Mouse (Mus musculus) lung, postnatal 14 days (tissue): ENCODE data around the gene Gm48552.

Source experiments
- DNase-seq: peaks from one replicate; pipeline ENCODE4 v3.0.0; 2021

Gene Gm48552

GRCm38 (mm10) chr10:81407539-81408423 lies 19.0 kb downstream of the Gm48552 start:
- DNase-seq: peak; percentile 86

GRCm38 (mm10) chr10:81408424-81408729 lies 19.6 kb downstream of the Gm48552 start:
- DNase-seq: no peak

DNA sequence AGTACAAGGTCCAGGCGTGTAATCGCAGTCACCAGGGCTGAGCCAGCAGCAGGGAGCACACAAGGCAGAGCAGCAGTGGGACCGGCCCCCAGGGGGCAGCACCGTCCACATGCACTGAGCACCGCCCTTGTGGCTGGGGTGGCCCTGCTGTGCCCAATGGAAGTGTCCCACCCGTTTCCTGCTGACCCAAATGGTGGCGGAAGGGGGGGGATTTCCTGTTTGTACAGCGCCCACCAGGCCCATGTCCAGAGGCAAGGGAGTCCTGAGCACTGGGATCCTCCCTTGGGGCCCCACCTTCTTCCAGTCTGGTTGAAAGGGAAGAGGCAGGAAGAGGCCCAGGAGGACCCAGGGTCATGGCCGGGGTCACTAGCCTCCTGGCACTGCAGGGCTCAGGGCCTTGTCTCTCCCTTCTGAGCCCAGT lies 20.1 kb downstream of the Gm48552 start:
- DNase-seq: peak; percentile 95

GRCm38 (mm10) chr10:81409330-81409729 lies 20.5 kb downstream of the Gm48552 start:
- DNase-seq: no peak

DNA sequence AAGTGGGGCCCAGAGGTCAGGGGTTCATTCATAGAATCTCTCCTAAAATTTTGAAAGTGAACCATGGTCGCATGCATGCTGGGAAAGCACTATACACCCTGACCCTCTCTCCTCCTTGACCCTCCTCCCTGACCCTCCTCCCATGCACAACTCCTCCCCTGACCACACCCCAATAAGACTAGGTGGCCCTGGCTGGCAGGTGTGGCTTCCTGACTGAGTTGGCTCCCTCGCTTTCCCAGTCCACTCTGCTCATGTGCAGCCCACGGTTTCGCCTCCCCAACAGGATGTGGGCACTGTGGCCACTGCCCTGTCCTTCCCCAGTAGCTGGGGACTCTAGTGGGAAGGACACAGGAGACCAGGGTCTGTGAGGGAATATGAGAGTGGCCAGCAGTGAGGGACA lies 21.5 kb downstream of the Gm48552 start:
- DNase-seq: no peak

DNA sequence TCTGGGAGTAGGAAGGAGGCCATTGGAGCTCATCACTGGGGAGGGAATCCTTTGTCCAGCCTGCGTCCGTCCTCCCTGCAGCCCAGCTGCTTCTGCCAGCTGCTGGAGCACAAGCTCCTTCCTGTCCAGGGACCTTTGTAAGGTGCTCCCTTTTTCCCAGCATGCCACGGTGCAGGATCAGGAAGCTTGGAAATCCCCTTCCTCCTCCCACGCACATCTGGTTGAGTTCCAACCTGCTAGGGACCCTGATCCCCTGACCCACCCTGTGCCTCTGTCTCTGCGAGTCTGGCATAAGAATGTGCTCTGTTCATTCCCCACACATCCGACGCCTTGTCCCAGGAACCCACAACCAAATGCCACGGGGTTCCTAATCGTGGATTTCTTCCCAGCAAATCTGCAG lies 22.2 kb downstream of the Gm48552 start:
- no peak for DNase-seq

- DNase-seq: peak; percentile 80
Observed at GRCm38 (mm10) chr10:81411471-81412400, 22.9 kb downstream of the Gm48552 start.

DNA sequence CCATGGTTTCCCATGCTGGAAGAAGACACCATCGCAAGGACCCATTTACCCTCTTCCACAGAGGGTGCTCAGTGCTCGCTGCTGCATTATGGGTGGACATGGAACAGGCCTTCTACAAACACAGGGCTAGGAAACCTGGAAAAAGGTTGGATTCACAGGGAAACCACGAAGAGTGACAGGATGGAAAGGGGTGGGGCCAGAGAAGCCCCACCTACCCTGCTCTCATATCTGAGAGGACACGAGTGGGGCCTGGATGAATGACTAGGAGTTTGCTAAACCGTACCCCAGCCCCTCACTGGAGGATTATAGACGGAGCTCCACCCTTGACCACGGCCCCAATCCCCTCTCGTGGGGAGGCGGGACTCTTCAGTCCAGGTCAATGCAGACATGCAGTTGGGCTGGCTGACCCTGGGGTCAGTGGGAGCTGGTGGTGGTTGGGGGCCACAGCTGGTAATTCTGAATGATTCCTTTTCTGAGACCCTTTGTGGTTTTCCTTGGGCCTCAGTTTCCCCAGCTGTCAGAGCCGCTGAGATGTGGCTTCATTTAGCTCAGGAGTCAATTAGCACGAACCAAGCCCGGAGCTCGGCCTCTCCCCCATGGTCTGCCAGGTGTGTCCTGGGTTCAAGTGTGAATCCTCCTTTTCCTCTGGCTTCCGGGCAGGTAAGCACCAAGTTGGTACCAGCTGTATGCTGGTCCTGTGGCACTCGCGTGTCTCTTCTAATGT lies 23.9 kb downstream of the Gm48552 start:
- DNase-seq: no peak

GRCm38 (mm10) chr10:81413310-81414261 lies 24.8 kb downstream of the Gm48552 start:
- peak; percentile 95 for DNase-seq

DNA sequence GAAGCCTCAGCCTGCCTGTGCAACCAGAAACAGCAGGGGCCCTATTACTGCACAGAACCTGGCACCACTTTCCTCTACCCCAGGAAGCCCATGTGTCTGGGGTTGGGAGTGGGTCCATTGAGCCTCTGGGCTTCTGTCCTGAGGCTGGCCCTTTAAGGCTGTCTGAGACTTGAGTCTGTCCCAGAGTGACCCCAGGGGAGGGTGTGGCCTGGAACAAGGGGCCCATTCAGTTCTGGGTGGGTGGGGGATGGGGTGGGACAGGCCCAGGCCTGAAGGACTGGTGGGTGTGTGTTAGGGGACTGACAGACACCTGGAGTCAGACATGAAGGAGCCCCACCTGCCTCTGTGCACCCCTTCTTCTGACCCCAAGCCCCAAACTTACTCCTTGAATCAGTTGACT lies 25.9 kb downstream of the Gm48552 start:
- DNase-seq: peak; percentile 63

DNA sequence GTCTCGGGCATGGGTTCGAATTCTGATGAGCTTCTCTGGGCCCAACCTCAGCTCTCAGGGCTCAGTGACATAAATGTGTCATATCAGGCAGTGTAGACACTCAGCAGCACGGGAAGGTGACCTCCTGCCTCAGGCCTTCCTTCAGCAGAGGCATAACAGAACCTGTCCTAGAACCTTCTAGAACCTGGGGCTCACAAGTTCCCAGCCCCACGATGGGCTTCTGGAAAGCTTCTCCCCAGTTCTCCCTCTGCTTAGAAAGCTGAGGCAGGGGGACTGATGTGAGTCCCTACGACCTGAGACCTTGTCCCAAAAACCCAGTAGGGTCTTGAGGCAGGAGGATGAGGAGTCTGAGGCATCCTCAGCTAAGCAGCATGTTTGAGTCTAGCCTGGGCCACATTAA lies 26.3 kb downstream of the Gm48552 start:
- no peak for DNase-seq

GRCm38 (mm10) chr10:81415549-81416310 lies 26.9 kb downstream of the Gm48552 start:
- no peak for DNase-seq

GRCm38 (mm10) chr10:81416581-81417226 lies 27.9 kb downstream of the Gm48552 start:
- DNase-seq: peak; percentile 83

GRCm38 (mm10) chr10:81417227-81418215 lies 28.7 kb downstream of the Gm48552 start:
- DNase-seq: no peak

DNA sequence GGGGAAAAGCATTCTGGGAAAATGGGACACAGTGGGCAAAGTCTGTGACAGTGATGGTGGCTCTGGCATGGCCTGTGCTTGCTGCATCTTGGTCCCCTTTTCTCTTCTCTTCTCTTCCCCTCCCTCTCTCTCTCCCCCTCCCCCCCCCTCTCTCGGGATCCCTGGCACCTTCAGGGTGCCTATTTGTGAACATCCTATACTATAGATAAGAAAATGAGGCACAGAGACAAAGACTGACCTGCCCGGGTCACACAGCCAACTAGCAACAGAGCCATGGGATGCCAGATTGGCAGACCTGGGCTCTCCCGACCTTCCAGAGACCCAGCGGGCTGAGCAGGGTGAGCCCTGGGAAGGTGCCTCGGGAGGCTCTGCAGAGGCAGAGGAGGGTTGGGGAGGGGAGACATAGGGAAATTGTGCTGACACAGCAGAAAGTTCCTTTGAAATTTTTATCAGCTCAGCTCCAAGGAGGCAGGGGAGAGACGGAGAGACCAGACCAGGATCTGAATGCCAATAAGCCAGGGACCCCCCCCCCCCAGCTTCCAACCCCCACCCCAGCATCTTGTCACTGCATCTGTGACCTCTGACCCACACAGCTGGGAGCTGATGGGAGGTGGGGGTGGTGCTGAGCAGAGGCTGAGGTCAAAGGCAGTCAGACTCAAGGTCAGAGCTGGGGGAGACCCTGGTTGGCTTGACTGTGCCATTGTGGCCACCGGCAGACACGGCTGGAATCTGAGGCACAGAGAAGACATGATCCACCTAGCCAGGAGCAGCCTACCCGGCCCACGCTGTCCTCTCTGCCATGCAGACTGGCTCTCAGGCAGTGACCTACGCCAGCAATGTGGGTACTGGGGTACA lies 29.6 kb downstream of the Gm48552 start:
- no peak for DNase-seq

DNA sequence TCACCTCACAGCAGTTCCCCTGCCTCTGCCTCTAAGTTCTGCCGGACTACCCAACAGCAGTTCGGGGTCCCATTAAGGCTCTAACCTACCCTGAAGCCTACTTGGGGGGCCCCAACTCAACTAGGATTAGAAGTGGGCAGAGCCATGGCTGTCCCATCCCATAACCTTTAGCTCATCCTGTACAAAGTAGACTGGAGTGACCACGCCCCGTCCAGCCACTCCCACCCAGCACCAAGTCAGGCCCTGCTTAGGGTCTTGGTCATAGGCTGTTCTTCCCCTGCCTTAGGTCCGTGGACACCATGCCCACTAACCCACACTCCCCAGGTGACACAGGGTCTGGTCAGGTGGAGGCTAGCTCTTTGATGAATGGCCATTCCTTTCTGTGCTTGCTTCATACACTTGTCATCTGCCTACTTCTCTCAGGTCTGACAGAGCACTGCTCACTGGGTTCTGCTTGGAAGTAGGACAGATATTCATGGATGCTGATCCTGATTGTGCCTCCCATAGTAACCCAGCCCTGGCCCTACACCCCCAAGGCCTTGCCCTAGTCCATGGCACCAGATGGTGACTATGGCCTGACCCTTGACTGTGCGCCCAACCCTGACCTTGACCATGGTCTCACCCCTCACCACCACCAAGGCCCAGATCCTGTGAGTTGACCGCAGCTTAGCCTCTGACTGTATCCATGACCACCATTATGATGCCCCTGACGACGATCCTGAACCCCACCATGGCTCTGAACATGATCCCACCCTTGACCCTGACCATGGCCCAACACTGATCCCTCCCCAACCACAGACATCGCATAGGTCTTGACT lies 30.5 kb downstream of the Gm48552 start:
- DNase-seq: no peak

GRCm38 (mm10) chr10:81420191-81420767 lies 31.5 kb downstream of the Gm48552 start:
- peak; percentile 45 for DNase-seq
